Mouse (Mus musculus) forebrain, postnatal 0 days (tissue): ENCODE data around the gene Slc22a3. TPM values are rescaled to one million over a fixed set of nuclear protein-coding genes. Genes with fewer than 3 reads are reported as not detected.

ENCODE experiments used
- ATAC-seq: fragments of 200-750 bp; cut with Nextera tagmentation; 2 replicates; pipeline ENCODE4 v1.8.0; 2017; ENCODE audit warnings: mild to moderate bottlenecking, moderate library complexity
- DNase-seq: peaks from one replicate; pipeline ENCODE4 v3.0.0-alpha.2; 2015
- H3K27ac ChIP-seq: fragments of 300-500 bp; sonication (generic); 2 replicates; pipeline ENCODE4 v1.5.1; 2014; ENCODE audit warnings: low read depth, mild to moderate bottlenecking, antibody characterized with exemption, low read length, moderate library complexity, mixed read lengths
- H3K27me3 ChIP-seq: fragments of 300-500 bp; sonication (generic); 2 replicates; pipeline ENCODE4 v1.6.1; 2014; ENCODE audit warnings: mild to moderate bottlenecking, low read length, mixed read lengths; ENCODE audit not compliant: insufficient read depth
- H3K36me3 ChIP-seq: fragments of 300-500 bp; sonication (generic); 2 replicates; pipeline ENCODE4 v1.6.1; 2014; ENCODE audit warnings: mild to moderate bottlenecking, moderate library complexity; ENCODE audit not compliant: insufficient read depth
- H3K4me1 ChIP-seq: fragments of 300-500 bp; sonication (generic); 2 replicates; pipeline ENCODE4 v1.6.1; 2014; ENCODE audit warnings: antibody characterized with exemption; ENCODE audit not compliant: insufficient read depth
- H3K4me2 ChIP-seq: fragments of 300-500 bp; sonication (generic); 2 replicates; pipeline ENCODE4 v1.6.1; 2014; ENCODE audit warnings: low read depth, mild to moderate bottlenecking, moderate library complexity
- H3K4me3 ChIP-seq: fragments of 300-500 bp; sonication (generic); 2 replicates; pipeline ENCODE4 v1.5.1; 2014; ENCODE audit warnings: low read depth, low read length, mixed read lengths
- H3K9ac ChIP-seq: fragments of 300-500 bp; sonication (generic); 2 replicates; pipeline ENCODE4 v1.6.1; 2014; ENCODE audit warnings: mild to moderate bottlenecking
- H3K9me3 ChIP-seq: fragments of 300-500 bp; sonication (generic); 2 replicates; pipeline ENCODE4 v1.6.1; 2016; ENCODE audit warnings: low read length
- CTCF ChIP-seq: sonication (generic); IDR thresholded peaks from 2 replicates; pipeline ENCODE4 v1.5.1; 2016; ENCODE audit warnings: antibody characterized with exemption, control low read depth, low read depth
- WGBS: fragments of 180-500 bp; shearing (Covaris S2); extraction: QIAGEN DNeasy Blood & Tissue Kit; methylation state at CpG from one replicate; pipeline ENCODE4 v1.1.7; 2014; 5-methylcytosine and 5-hydroxymethylcytosine counted together
- polyA plus RNA-seq: library from polyadenylated mRNA; unstranded; fragments of >200 nt; fragmentation: Nextera tagmentation; extraction: Ambion mirVana; gene quantifications from 2 replicates; pipeline ENCODE4 v1.2.1, GENCODE M21; 2015
- total RNA-seq: library from RNA; depleted of rRNA; stranded (reverse); fragments of >200 nt; gene quantifications from 2 replicates; pipeline ENCODE4 v1.2.3, GENCODE M21; 2014

The Slc22a3 gene
- total and polyA plus RNA-seq, 2 experiments from 2014 or later: 2.1 to 2.5 TPM

GRCm38 (mm10) chr17:12419491-12420079, 87.9 kb downstream of the Slc22a3 start:
- Histone ChIP-seq H3K9me3 (no peaks in the 10 kb centered on the region), H3K9ac (no peak overlapping the region), H3K36me3 (no peaks in the 10 kb centered on the region), H3K27ac (no peak overlapping the region), H3K4me2 (no peak overlapping the region), H3K4me1 (no peaks in the 10 kb centered on the region), H3K4me3 (no peak overlapping the region), H3K27me3 (no peaks in the 10 kb centered on the region)
- TF ChIP-seq CTCF: no peak
- DNase-seq (no peak), ATAC-seq (no peak)
- 67% methylated on average over 19 of the region's 19 CpGs for WGBS

- TF ChIP-seq CTCF: peak; percentile 89
- peak; percentile 80 for ATAC-seq
- 32% methylated on average over 6 of the region's 6 CpGs for WGBS
- Histone ChIP-seq H3K27me3 (no peaks in the 10 kb centered on the region), H3K9me3 (no peaks in the 10 kb centered on the region), H3K4me2 (no peak overlapping the region), H3K9ac (no peak overlapping the region), H3K4me3 (no peak overlapping the region), H3K4me1 (no peaks in the 10 kb centered on the region), H3K27ac (no peak overlapping the region), H3K36me3 (no peaks in the 10 kb centered on the region)
- DNase-seq: peak; percentile 84
Measured at GRCm38 (mm10) chr17:12416250-12416895, 91.1 kb downstream of the Slc22a3 start.

GRCm38 (mm10) chr17:12415741-12416140, 91.8 kb downstream of the Slc22a3 start:
- no peaks in the 10 kb centered on the region for H3K4me1 ChIP-seq
- H3K4me2 ChIP-seq: no peak overlapping the region
- no peaks in the 10 kb centered on the region for H3K9me3 ChIP-seq
- no peaks in the 10 kb centered on the region for H3K27me3 ChIP-seq
- no peak for TF ChIP-seq CTCF
- ATAC-seq (no peak), DNase-seq (no peak)
- H3K9ac ChIP-seq: no peak overlapping the region
- no peaks in the 10 kb centered on the region for H3K36me3 ChIP-seq
- H3K27ac ChIP-seq: no peak overlapping the region
- H3K4me3 ChIP-seq: no peak overlapping the region
- 75% methylated on average over 5 of the region's 5 CpGs for WGBS

GRCm38 (mm10) chr17:12415031-12415735, 92.3 kb downstream of the Slc22a3 start:
- 0 out of 2 replicates have a peak, but pooled peaks have one; percentile 12 for ATAC-seq
- Histone ChIP-seq H3K9ac (no peak overlapping the region), H3K27ac (no peak overlapping the region), H3K4me2 (no peak overlapping the region), H3K9me3 (no peaks in the 10 kb centered on the region), H3K27me3 (no peaks in the 10 kb centered on the region), H3K4me1 (no peaks in the 10 kb centered on the region), H3K4me3 (no peak overlapping the region), H3K36me3 (no peaks in the 10 kb centered on the region)
- WGBS: 53% methylated on average over 15 of the region's 15 CpGs
- DNase-seq: no peak
- no peak for TF ChIP-seq CTCF

GRCm38 (mm10) chr17:12412891-12413237, 94.6 kb downstream of the Slc22a3 start:
- no peak for TF ChIP-seq CTCF
- no peak overlapping the region for H3K27ac ChIP-seq
- H3K4me2 ChIP-seq: no peak overlapping the region
- no peak overlapping the region for H3K4me3 ChIP-seq
- no peaks in the 10 kb centered on the region for H3K9me3 ChIP-seq
- H3K36me3 ChIP-seq: no peaks in the 10 kb centered on the region
- WGBS: 75% methylated on average over 3 of the region's 3 CpGs
- DNase-seq (no peak), ATAC-seq (no peak)
- H3K9ac ChIP-seq: no peak overlapping the region
- no peaks in the 10 kb centered on the region for H3K27me3 ChIP-seq
- no peaks in the 10 kb centered on the region for H3K4me1 ChIP-seq

- Histone ChIP-seq H3K27me3 (no peaks in the 10 kb centered on the region), H3K9ac (no peak overlapping the region), H3K4me1 (no peaks in the 10 kb centered on the region), H3K9me3 (no peaks in the 10 kb centered on the region), H3K4me3 (no peak overlapping the region), H3K27ac (no peak overlapping the region), H3K4me2 (no peak overlapping the region), H3K36me3 (no peaks in the 10 kb centered on the region)
- WGBS: 68% methylated on average over 10 of the region's 10 CpGs
- ATAC-seq (no peak), DNase-seq (no peak)
- TF ChIP-seq CTCF: no peak
Measured at GRCm38 (mm10) chr17:12412181-12412890, 95.2 kb downstream of the Slc22a3 start.
